Mouse (Mus musculus) regulatory T cell (primary cell): Measurements from ENCODE around the gene Colgalt1.

Experiments used
- in situ Hi-C: fragments of 300-600 bp; cut with MboI, MseI; formaldehyde crosslinking; loops from one replicate; pipeline ENCODE4 v1.15.1; 2025; ENCODE audit warnings: high pct_unique_total_duplicates

Colgalt1 gene

DNA sequence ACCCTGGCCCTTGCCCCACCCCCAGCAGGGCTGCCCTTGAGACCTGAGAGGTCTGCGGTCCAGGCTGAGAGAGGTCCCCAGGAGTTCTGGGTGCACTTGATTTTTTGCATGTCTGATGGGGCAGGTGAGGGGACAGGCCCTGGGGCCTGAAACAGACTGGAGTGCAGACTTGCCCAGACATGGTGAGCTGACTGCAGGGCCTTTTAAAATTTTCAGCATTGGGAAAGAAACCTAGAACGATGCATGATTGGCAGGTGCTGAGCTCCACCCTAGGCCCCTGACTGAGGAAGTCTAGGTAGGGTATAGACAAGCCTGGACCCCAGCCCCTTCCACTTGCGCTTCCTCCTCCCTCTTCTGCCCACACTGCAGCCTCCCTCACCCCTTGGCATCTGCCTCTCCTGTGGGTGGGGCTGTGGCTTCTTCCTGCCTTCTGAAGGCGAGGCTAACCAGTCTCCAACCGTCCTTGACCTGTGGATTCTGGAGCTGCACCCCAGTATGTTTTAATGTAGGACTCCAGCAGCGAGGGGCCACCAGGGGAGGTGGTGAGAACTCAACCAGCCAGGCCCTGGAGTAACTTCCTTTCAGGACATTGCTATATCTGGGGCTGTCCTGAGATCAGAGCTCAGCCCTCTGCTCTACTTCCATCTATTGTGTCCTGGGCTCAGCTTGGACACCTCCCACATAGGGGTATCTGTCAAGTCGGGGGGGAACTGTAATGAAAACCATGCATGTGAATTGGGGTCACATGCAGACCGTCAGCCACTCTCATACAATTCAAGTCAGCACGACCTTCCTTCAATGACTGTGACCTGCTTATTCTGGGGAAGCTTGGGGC, 16.7 kb downstream of the Colgalt1 start:
- in situ Hi-C loops = no loop called here

DNA sequence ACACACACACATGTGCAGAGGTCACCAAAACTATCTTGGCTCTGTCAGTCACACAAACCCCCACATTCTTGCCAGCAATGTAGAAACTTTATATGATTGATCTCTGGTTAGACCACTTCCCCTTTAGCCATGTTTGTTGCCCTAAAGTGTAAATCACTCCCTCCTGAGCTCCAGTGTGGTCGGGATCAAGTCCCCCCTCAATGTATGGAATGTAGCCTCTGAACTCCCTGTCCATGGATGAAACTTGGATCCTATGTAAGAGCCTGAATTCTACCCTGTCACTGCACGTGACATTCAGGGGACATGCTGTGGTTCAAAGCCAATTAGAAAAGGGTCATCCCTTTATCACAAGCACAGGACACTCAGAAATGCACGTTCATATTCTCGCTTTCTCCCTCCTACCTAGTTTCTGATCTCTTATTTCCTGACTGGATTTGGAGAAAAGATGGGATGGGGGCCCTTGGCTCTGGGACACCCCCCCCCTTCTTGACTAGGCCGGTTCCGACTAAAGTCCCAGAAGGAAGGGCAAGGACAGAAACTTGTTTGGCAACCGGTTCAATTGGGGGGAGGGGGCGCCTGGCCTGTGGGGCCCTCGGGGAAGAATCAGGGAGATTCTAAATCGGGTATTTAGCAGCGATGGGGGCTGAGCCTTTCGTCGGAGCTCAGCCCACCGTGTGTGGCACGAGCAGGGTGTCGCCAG, 17.7 kb downstream of the Colgalt1 start:
- in situ Hi-C loops = no loop called here

DNA sequence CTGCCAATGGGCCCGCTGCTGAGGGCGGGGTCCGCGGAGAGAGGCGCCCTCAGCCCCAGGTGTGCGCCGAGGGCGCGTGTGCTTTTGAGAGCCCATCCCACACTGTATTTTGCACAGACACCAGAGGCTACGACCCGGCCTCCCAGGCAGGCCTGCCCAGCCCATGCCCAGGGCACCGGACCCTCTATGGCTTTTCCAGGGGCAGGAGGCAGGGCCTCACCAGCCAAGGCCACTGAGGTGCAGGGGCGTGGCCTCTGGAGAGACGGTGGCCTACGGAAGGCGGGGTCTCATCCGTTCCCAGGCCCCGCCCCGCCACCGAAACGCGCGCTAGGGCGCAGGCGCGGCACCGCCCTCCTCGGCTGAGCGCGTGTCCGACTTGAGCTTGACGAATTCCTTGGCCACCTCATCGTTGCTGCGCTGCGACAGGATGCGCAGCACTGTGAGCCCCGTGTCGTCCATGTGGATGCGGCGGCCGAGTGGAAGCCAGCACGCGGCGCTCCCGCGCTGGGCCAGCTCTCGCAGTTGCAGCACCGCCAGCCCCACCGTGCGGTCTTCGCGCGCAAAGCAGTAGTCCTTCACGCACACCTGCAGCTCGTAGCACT, 18.4 kb downstream of the Colgalt1 start:
- in situ Hi-C loops = no loop called here

DNA sequence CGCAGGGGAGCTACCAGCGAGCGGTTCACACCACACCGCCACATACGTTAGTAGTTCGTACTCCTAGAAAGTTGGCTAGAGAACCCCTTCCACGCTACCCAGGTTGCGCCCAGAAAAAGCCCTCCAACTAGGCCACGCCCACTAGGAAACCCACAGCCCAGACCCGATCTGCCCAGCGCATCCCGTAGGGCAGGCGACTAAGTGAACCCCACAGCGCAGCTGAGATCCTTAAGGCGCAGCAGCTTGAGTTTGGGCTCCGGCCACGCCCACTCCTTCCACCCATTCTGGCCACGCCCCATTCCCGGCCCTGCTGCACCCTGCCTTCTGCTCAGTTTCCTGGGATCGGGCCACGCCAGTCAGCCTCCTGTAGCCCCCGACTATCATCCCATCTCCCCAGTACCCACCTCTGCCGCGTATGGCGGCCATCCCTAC, 19.0 kb downstream of the Colgalt1 start:
- in situ Hi-C loops = loop anchor here (5.0 kb wide), 1 partner anchor 67 kb away; no protein-coding TSS in a partner anchor

DNA sequence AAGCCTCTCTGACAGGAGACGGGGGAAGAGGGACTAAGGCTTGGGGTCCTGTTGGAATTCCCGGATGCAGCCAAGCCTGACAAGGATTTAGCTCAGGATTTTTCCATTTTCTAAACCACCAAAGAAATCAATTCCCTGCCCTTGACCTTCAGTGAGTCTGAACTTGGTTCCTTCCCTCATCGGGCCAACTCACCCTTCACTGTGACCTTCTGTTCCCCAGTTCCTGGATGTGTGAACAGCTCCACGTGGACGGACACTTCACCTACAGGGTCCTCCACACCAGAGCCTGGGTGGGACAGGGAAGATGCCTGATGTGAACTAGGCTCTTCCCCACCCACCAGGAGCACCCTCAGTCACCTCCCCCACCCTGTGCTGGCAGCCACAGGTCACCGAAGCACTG, 20.0 kb downstream of the Colgalt1 start:
- in situ Hi-C loops = loop anchor here (5.0 kb wide), 1 partner anchor 68 kb away; no protein-coding TSS in a partner anchor

DNA sequence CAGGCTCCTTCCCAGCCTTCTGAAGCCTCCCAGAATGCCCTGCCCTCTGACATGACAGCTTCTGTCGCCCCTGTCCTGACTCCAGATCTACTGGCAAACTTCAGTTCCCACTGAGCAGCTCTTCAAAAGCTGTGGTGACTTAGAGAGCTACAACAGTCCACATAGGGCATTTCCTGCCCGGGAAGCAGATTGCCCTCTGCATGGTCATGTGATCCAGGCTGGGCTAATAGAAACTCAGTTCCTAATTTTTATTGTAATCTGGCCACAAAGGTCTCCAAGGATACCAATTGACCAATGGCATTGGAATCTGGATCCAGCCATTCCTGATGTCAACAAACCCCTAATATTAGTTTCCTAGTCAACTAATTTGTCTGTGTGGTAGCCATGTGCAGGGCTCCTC, 21.1 kb downstream of the Colgalt1 start:
- in situ Hi-C loops = loop anchor here (5.0 kb wide), 1 partner anchor 70 kb away; no protein-coding TSS in a partner anchor

DNA sequence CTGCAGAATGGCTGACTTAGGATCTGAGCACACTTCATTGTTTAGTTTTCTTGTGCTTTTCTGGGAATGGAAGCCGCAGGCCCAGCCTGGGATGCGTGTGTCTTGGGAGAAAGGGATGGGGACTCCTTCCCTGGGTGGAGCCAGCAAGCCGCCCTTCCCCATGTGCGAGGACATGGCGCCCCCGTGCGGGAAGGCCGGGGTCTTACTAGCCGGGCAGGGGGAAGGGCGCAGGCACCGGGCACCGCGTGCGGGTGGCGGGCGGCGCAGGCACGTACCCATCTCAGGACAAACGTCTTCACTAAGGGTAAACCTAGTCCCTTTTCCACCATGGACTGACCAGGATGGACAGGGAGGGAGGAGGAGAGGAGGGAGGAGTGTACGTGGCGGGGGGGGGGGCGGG, 22.4 kb downstream of the Colgalt1 start:
- in situ Hi-C loops = loop anchor here (5.0 kb wide), 1 partner anchor 71 kb away; no protein-coding TSS in a partner anchor

DNA sequence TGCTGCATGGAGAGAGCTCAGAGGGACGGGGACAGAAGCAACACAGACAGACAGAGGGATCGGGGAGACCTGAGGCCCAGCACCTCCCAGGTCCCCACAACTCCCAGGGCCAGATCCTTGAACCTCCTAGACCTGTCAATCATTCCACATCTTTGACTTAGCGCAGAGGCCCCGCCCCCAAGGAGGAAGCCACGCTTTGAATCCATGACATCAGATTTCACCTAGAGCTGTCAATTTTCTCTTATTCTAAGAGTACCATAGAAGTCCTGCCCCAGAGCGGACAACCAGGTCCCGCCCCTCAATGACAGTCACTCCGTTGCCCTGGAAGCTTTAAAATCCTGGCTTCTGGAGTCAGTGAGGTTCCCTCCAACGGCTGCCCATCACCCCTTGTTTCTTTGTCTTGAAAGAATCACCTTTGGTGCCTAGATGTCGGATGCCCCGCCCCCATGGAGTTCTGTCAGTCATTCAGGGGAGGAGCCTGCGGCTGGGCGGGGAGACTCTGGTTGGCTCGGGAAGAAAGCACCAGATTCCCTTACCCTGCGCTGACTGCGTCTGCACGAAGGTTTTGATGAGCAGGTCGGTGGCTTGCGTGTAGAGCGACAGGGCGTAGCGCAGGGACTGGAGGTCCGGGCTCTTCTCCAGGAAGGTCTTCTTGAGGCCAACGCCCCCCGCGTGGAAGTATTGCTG, 23.3 kb downstream of the Colgalt1 start:
- in situ Hi-C loops = loop anchor here (5.0 kb wide), 1 partner anchor 72 kb away; no protein-coding TSS in a partner anchor

DNA sequence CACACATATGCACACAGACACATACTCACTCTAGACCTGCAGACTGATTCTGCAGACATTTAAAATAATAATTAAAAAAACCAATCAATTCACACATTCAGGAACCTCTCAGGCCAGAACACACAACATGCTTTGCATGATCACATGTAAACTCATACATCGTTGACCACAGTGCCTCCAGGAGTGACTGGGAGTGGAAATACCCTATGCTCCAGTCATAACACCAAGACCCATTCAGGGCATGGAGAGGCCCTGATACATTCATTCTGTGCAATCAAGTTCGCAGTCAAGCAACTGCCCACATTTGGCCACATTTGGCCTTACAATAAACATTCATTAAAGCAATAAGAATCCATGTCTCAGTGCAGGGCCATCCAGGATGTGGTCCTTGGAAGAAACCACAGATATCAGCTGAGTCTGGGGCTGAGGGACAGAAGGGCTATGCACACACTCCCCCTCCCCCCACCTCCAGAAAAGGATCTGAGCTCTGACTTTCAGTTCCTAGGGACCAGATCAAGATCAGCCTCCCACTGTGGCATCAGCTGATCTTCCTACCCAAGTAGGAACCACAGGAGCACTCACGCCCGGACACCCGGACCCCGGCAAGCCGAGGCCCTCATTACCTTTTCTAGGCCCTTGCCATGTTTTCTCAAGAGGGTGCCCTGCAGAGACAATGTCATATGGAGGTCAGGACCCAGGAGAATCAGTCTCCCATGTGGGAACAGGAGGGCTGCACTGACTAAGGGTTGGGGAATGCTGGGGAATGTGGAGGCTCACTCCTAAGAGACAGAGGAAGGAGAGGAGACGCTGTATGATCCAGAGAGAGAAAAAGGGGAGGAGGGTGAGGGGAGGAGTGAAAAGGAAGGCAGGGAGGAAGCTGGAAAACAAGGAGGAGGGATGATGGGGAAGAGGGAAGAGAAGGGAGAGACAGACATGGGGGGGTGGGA, 26.6 kb downstream of the Colgalt1 start:
- in situ Hi-C loops = no loop called here

DNA sequence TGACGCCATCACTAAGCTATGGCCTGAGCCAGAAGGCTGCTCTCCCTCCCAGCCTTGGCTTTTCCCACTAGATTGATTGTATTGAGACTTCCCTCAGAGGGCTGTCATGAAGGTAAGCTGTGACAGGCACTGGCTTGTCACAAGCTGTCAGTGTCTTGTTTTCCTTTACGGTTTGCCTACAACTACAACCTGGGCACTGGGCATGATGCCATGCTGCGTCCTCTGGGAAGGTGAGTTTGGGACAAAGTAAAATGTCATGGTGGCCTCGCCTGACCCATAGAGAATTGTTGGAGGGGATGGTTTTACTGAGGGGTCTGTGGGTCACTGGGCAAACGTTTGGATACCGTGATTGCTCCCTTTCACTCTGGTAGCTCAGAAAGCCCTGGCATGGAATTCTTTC, 27.5 kb downstream of the Colgalt1 start:
- in situ Hi-C loops = no loop called here

DNA sequence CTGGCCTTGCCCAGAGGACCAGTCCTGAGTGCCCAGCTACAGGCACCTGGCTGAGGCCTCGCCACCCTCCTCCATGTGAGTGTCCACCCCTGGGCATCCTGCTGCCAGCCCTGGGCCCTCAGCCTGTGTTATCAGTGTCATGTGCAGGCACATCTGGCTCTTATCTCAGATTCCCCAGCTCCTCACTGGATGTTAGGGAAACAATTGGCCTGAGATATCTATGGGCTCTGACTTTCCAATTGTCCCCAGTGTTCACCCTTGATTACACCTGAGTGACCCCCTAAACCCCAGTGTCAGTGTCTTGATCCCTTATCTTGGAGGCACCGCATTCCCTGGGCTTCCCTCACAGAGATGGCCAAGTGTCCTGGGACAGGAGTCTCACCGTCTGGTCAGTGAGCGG, 28.5 kb downstream of the Colgalt1 start:
- in situ Hi-C loops = no loop called here

DNA sequence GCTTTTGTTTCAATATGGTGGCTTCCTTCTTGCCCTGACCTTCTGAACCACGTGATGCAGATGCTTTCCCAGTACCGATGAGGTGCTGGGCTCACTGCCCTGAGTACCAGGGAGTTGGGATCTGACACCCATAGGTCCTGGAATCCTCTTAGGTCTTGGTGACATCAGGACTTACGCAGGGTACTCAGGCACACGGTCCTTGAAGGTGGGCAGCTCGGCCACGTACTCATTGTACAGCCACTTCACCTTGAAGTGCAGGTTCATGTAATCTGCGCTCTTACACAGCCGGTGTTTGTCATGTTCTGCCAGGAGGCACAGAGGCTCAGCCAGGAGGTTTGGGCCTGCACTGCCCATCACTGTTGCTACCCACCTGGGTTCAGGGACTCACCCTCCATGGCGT, 34.7 kb downstream of the Colgalt1 start:
- in situ Hi-C loops = no loop called here

DNA sequence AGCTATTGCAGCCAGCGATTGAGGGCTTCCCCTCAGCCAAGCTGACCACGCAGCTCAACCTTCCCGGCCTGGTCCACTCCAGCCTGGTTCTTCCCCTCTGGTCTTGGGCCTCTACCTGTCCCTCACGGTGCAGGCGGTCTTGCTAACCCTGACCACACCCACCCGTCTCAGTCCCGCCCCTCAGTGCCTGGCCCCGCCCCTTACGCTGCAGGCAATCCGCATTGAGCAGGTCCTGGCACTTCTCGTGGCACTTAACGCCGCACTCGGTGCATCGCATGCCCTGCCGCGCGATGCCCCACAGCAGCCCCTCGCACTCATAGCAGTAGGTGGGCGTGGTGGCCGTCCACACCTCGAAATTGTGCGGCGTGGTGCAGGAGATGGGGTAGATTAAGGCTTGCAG, 43.8 kb downstream of the Colgalt1 start:
- in situ Hi-C loops = no loop called here

DNA sequence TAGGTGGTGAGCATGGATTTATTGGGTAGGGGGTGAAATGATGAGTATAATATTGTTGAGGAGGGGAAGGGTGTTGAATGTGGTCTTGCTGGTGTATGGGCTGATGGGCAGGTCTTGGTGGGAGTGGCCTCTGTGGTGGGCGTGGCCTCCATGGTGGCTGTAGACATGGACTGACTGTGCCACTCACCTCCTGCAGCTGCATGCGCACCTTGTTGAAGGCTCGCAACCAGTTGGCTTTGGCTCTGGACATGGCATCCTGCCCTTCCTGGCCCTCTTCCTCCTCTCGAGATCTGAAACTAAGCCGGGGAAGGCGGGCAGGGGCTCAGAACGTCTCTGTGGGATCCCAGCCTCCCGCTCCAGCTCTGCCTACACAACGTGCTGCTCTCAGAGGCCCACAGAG, 47.0 kb downstream of the Colgalt1 start:
- in situ Hi-C loops = loop anchor here (5.0 kb wide), 1 partner anchor 91 kb away; the partner anchor contains the start of genes Nxnl1 and Slc27a1

DNA sequence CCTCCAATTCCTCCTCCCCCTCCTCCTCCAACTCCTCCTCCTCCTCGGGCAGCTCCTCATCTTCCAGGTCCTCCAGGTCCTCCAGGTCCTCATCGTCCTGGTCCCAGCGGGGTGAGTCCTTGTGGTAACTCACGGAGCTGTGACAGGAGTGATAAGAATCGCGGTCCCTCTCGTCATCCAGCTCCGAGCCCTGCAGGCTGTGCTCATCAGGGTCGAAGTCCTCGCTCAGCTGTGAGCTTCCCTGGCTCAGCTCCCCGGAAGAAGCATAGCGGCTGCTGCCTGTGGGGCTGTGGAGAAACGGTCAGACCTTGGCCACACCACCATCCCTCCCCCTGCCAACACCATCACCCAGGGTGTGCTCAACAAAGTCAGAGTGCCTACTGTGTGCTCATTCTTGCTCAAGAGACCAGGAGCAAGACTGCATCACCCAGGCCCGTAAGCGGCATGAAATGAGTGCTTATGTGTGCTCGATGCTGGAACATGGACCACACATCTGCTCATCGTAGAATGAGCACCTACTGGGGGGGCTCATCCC, 47.8 kb downstream of the Colgalt1 start:
- in situ Hi-C loops = loop anchor here (5.0 kb wide), 1 partner anchor 91 kb away; the partner anchor contains the start of genes Nxnl1 and Slc27a1

DNA sequence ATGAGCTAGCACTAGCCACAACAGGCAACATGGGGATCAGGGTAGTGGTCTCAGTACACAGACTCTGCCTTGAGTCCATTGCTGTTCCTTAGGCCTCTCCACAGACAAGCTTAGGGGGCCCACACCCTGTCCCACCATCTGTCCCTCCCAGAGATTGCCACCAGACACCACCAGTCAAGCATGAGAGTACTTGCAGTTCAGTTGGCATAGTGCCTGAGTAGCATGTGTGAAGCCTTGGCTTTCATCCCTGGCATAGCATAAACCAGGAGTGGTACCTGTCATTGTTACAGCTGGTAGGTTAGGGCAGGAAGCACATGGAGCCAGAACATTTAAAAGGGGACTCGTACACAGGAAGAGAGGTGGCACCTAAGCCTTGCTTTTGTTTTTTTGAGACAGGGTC, 49.0 kb downstream of the Colgalt1 start:
- in situ Hi-C loops = loop anchor here (5.0 kb wide), 1 partner anchor 92 kb away; the partner anchor contains the start of genes Nxnl1 and Slc27a1

DNA sequence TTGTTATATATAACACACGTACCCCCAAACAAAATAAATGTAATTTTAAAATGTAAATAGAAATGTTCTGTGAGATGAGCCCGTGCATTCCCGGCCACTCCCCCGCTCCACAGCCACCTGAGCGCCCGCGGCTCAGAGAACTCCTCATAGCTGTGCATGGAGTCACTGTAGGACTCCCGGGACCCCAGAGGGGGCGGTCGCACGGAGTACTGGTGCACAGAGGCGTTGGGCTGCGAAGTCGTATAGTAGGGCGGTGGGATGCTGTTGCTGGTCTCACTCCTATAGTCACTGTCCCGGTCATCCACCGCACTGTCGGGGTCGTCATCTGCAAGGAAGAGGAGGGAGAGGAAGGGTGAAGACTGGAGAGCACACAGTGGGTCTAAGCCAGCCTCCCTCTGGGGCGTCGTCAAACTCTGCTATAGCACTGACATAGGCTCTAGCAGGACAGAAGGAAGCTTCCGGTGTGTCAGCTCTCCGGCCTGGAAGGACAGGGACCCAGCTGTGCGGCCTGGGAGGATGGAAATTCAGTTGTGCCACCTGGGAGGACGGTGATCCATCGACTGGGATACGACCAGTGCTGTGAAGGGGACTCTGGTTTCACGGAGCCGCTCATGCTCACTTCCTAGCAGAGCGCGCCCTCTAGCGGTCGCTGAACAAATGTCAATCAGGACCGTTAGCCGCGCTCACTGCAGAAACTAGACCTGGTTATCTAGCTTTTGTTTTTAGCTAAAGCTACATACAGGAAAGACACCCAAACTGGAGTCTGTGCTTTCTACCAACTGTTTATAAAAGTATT, 49.7 kb downstream of the Colgalt1 start:
- in situ Hi-C loops = no loop called here

DNA sequence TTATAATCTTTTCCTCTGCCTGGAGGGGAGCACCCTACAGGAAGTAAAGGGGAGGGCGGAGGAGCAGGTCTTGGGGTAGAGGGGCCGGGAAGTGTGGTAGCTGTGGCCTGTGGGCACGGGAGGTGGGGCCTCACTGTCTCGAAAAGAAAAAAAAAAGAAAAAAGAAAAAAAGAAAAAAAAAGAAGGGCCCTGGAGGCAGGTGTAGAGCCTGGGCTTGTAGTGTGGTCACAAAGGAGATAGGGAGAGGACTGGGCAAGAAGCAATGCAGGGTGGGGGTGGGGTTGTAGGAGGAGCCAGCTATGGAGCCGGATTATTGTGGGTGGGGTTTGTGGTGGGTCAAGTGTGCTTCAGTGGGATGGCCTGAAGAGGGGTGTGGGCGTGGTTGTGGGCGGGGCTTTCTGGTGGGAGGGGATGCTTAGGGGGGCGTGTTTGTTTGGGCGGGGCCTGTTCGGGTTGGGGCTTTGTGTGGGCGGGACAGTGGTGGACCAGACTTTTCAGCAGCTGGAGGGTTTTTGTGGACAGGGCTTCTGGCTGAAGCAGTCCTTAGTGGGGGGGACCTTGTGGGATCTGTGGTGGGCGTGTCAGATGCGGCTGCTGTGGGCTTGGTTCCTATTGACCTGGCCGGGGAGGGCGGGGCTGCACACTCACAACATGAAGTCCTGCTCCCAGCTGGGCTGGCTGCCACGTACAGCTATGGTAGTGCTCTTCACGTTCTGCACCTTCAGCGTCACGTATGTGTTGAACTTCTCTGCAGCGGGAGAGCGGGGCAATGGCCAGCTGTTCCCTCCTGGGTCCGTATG, 54.7 kb downstream of the Colgalt1 start:
- in situ Hi-C loops = no loop called here
